Mouse (Mus musculus) testis, adult 2 months (tissue): ENCODE data around the gene Sctr.

Experiments
- CTCF ChIP-seq: fragments of 200-500 bp; IDR thresholded peaks from 2 replicates; pipeline ENCODE4 v1.5.1; 2012; ENCODE audit warnings: low read depth, mild to moderate bottlenecking, inconsistent platforms, low read length, moderate library complexity; ENCODE audit not compliant: control insufficient read depth, insufficient read depth, insufficient replicate concordance
- POLR2A ChIP-seq: fragments of 200-500 bp; IDR thresholded peaks from 2 replicates; pipeline ENCODE4 v1.6.1; 2012; ENCODE audit warnings: low read depth, mild to moderate bottlenecking, inconsistent platforms, low read length, moderate library complexity; ENCODE audit not compliant: control insufficient read depth

DNA sequence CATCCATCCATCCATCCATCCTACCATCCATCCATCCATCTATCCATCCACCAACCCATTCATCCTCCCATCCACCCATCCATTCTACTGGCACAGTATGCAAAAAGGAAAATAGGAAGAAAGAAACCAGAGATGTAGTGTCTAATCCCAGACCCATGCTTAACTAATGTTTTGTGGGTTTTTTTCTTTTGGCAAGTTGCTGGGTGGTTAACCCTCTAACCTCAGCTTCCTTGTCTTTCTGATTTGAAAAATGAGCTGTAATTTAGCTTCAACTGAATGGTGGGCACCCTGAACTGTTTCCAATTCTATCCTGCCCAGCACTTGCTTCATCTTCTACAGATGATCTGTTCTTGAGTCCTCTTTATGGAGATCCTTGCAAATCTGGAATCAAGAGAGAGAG lies 40.6 kb downstream of the Sctr start:
- TF ChIP-seq CTCF: no peak
- no peak for TF ChIP-seq POLR2A
